Mouse (Mus musculus) heart, postnatal 0 days (tissue): ENCODE measurements at regions not wholly inside any gene's neighbourhood (a gene's known extent, or its start where the extent isn't known, plus 50 kb on each side); places are given as distances from the start of the nearest gene placed in this dataset.

Source experiments
- ATAC-seq: fragments of 200-750 bp; cut with Nextera tagmentation; 2 replicates; pipeline ENCODE4 v1.8.0; 2017; ENCODE audit warnings: low read depth, moderate number of reproducible peaks, moderate library complexity; ENCODE audit not compliant: insufficient read depth
- DNase-seq: peaks from one replicate; pipeline ENCODE4 v3.0.0-alpha.2; 2016; ENCODE audit warnings: low spot score
- H3K27ac ChIP-seq: fragments of 300-500 bp; sonication (generic); 2 replicates; pipeline ENCODE4 v1.5.1; 2014; ENCODE audit warnings: low read depth, mild to moderate bottlenecking
- H3K27me3 ChIP-seq: fragments of 300-500 bp; sonication (generic); 2 replicates; pipeline ENCODE4 v1.6.1; 2014; ENCODE audit warnings: low read length, mixed read lengths; ENCODE audit not compliant: control insufficient read depth, insufficient read depth
- H3K36me3 ChIP-seq: fragments of 300-500 bp; sonication (generic); replicated peaks from 2 replicates; pipeline ENCODE4 v1.6.1; 2014; ENCODE audit warnings: low read length, mixed read lengths; ENCODE audit not compliant: control insufficient read depth, insufficient read depth
- H3K4me1 ChIP-seq: fragments of 300-500 bp; sonication (generic); 2 replicates; pipeline ENCODE4 v1.6.1; 2014; ENCODE audit warnings: antibody characterized with exemption; ENCODE audit not compliant: control insufficient read depth, insufficient read depth
- H3K4me2 ChIP-seq: fragments of 300-500 bp; sonication (generic); 2 replicates; pipeline ENCODE4 v1.6.1; 2014; ENCODE audit warnings: low read depth, mild to moderate bottlenecking, low read length, moderate library complexity
- H3K4me3 ChIP-seq: fragments of 300-500 bp; sonication (generic); 2 replicates; pipeline ENCODE4 v1.5.1; 2014; ENCODE audit warnings: low read depth, low read length
- H3K9ac ChIP-seq: fragments of 300-500 bp; sonication (generic); replicated peaks from 2 replicates; pipeline ENCODE4 v1.6.1; 2014; ENCODE audit warnings: low read depth, low read length, mixed read lengths
- H3K9me3 ChIP-seq: fragments of 300-500 bp; sonication (generic); replicated peaks from 2 replicates; pipeline ENCODE4 v1.6.1; 2016; ENCODE audit warnings: low read length; ENCODE audit not compliant: control insufficient read depth
- CTCF ChIP-seq: IDR thresholded peaks from 2 replicates; pipeline ENCODE4 v1.5.1; 2016; ENCODE audit warnings: antibody characterized with exemption, control low read depth, low read depth
- EP300 ChIP-seq: IDR thresholded peaks from 2 replicates; pipeline ENCODE4 v1.6.1; 2016; ENCODE audit warnings: antibody characterized with exemption, low read depth
- WGBS: fragments of 180-500 bp; shearing (Covaris S2); extraction: QIAGEN DNeasy Blood & Tissue Kit; methylation state at CpG from one replicate; pipeline ENCODE4 v1.1.7; 2014; 5-methylcytosine and 5-hydroxymethylcytosine counted together

GRCm38 (mm10) chr1:35713961-35714360 is 354.2 kb upstream of the Hs6st1 start:
- no peaks in the 10 kb centered on the region for H3K9me3 ChIP-seq
- H3K27ac ChIP-seq, result no peak overlapping the region
- H3K36me3 ChIP-seq, result no peaks in the 10 kb centered on the region
- WGBS, result 73% methylated on average over 4 of the region's 4 CpGs
- DNase-seq, result no peak
- TF ChIP-seq CTCF (no peak), EP300 (no peak)
- ATAC-seq, result no peak
- no peak overlapping the region for H3K9ac ChIP-seq
- no peaks in the 10 kb centered on the region for H3K4me1 ChIP-seq
- H3K4me2 ChIP-seq, result no peak overlapping the region
- no peak overlapping the region for H3K4me3 ChIP-seq
- H3K27me3 ChIP-seq, result no peaks in the 10 kb centered on the region

GRCm38 (mm10) chr1:35715931-35716330 is 352.3 kb upstream of the Hs6st1 start:
- H3K4me3 ChIP-seq, result no peak overlapping the region
- H3K27me3 ChIP-seq, result no peaks in the 10 kb centered on the region
- TF ChIP-seq EP300 (no peak), CTCF (0 out of 2 replicates have a peak, but pooled peaks have one; percentile 16)
- no peak overlapping the region for H3K9ac ChIP-seq
- no peak overlapping the region for H3K27ac ChIP-seq
- H3K4me1 ChIP-seq, result no peaks in the 10 kb centered on the region
- H3K4me2 ChIP-seq, result no peak overlapping the region
- H3K36me3 ChIP-seq, result no peaks in the 10 kb centered on the region
- no peaks in the 10 kb centered on the region for H3K9me3 ChIP-seq
- DNase-seq (no peak), ATAC-seq (no peak)
- 58% methylated on average over 6 of the region's 6 CpGs for WGBS

GRCm38 (mm10) chr1:35717166-35717565 is 351.0 kb upstream of the Hs6st1 start:
- H3K4me3 ChIP-seq, result no peak overlapping the region
- H3K9ac ChIP-seq, result no peak overlapping the region
- no peak overlapping the region for H3K27ac ChIP-seq
- H3K4me1 ChIP-seq, result no peaks in the 10 kb centered on the region
- no peaks in the 10 kb centered on the region for H3K9me3 ChIP-seq
- no peaks in the 10 kb centered on the region for H3K36me3 ChIP-seq
- no peak for ATAC-seq
- WGBS, result 77% methylated on average over 2 of the region's 2 CpGs
- DNase-seq, result no peak
- no peaks in the 10 kb centered on the region for H3K27me3 ChIP-seq
- no peak overlapping the region for H3K4me2 ChIP-seq
- no peak for TF ChIP-seq CTCF
- no peak for TF ChIP-seq EP300

GRCm38 (mm10) chr1:35717659-35718058 is 350.5 kb upstream of the Hs6st1 start:
- Histone ChIP-seq H3K4me3 (no peak overlapping the region), H3K4me2 (no peak overlapping the region), H3K9me3 (no peaks in the 10 kb centered on the region), H3K27ac (no peak overlapping the region), H3K36me3 (no peaks in the 10 kb centered on the region), H3K4me1 (no peaks in the 10 kb centered on the region), H3K9ac (no peak overlapping the region), H3K27me3 (no peaks in the 10 kb centered on the region)
- ATAC-seq, result no peak
- WGBS, result 70% methylated on average over 2 of the region's 2 CpGs
- no peak for DNase-seq
- TF ChIP-seq EP300, result no peak
- TF ChIP-seq CTCF, result no peak

- no peak for TF ChIP-seq CTCF
- no peak for TF ChIP-seq EP300
Observed at GRCm38 (mm10) chr1:35720063-35720462, 348.1 kb upstream of the Hs6st1 start.

GRCm38 (mm10) chr1:35724366-35724900 is 343.8 kb upstream of the Hs6st1 start:
- 53% methylated on average over 3 of the region's 3 CpGs for WGBS
- Histone ChIP-seq H3K4me2 (no peak overlapping the region), H3K36me3 (no peaks in the 10 kb centered on the region), H3K9me3 (no peaks in the 10 kb centered on the region), H3K27me3 (no peaks in the 10 kb centered on the region), H3K4me3 (no peak overlapping the region), H3K9ac (no peak overlapping the region), H3K27ac (no peak overlapping the region), H3K4me1 (no peaks in the 10 kb centered on the region; the same call in 1 of the 2 replicates)
- no peak for TF ChIP-seq EP300
- no peak for TF ChIP-seq CTCF
- ATAC-seq (no peak), DNase-seq (no peak)

More at GRCm38 (mm10) chr1:35720063-35720462, 348.1 kb upstream of the Hs6st1 start:
- H3K4me3 ChIP-seq, result no peak overlapping the region
- H3K27me3 ChIP-seq, result no peaks in the 10 kb centered on the region
- no peaks in the 10 kb centered on the region for H3K36me3 ChIP-seq
- ATAC-seq (no peak), DNase-seq (no peak)
- no peak overlapping the region for H3K27ac ChIP-seq
- 75% methylated on average over 3 of the region's 3 CpGs for WGBS
- no peaks in the 10 kb centered on the region for H3K9me3 ChIP-seq
- H3K4me2 ChIP-seq, result no peak overlapping the region
- no peaks in the 10 kb centered on the region; the same call in 1 of the 2 replicates for H3K4me1 ChIP-seq
- no peak overlapping the region for H3K9ac ChIP-seq
